Mouse (Mus musculus): ENCODE data around the gene Wdr54.

Wdr54 gene

GRCm38 (mm10) chr6:83156259-83156684, at the start of gene Wdr54, which contains the start of gene 1700003E16Rik:
Gene Wdr54, minus strand, starts transcription at chr6:83156397.
Gene 1700003E16Rik, plus strand, starts transcription at chr6:83156404.
- DNase-seq (ENCODE audit: low read depth, low spot score): peak; percentile 73

- DNase-seq (ENCODE audit: low read depth, low spot score): no peak
Measured at GRCm38 (mm10) chr6:83205851-83206250, 49.7 kb upstream of the Wdr54 start.

GRCm38 (mm10) chr6:83203320-83203719, 47.1 kb upstream of the Wdr54 start:
- DNase-seq (ENCODE audit: low read depth, low spot score): no peak

GRCm38 (mm10) chr6:83197345-83198004, 41.3 kb upstream of the Wdr54 start:
- DNase-seq (ENCODE audit: low read depth, low spot score): no peak

DNA sequence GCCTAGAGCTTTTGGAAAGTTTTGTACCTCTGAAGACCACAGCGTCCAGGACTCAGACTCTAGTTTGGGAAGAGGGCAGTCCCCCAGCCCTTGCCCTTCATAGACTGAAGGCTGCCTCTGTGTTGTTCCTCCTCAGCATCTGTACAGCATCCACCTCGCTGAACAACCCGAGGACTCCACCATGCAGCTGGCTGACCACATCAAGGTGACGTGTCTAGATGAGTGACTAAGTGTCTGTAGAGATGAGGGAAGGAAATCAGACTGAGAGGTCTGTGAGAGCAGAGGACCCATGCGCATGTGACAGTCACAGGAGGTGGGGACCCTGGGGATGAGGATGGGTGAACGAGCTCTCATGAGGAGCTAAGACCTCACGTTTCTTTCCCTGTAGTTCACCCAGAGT, 37.4 kb upstream of the Wdr54 start:
- no peak for DNase-seq (ENCODE audit: low read depth, low spot score)

GRCm38 (mm10) chr6:83186946-83187345, 30.7 kb upstream of the Wdr54 start:
- DNase-seq (ENCODE audit: low read depth, low spot score): no peak

DNA sequence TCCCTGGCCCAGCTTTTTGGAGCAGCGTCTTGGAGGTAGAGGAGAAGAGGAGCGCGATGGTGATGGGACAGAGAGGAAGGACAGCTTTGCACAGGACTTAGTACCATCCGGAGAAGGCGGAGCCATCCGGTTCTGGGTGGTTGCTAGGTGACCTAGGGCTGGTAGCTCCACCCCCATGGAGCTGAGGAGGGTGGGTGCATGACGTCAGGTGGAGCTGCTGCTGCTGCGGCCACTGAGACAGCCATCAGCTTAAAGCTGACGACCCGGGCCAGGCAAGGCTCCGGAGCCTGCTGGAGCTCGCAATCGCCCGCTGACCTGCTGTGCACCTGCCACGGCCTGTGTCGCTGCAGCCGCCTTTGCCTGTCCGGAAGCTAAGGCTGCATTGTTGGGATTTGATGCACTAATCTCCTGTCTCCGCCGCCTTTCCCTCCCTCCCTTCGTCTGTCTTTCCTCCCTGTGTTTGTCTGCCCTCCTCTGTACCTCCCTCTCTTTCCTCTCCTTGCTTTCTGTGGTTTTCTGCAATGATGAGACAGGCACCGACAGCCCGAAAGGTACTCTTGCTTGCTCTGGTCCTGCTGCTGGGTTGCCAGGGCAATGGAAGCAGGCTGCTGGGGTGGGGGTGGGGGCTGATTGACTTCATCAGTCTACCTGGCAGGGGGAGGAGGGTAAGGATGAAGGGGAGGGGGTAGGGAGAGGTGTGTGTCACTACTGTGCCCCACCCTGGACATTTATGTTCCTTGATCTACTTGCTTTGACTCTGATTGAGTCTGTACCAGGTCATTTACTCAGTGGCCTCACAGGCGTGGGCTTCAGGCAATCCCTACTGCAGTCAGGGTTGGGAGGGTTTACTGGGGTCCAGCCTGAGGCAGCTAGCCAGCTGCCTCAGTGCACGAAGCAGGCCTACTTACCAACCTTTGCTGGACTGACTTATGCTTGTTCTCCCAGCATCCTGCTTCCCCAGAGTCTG, 30.0 kb upstream of the Wdr54 start:
- no peak for DNase-seq (ENCODE audit: low read depth, low spot score)

DNA sequence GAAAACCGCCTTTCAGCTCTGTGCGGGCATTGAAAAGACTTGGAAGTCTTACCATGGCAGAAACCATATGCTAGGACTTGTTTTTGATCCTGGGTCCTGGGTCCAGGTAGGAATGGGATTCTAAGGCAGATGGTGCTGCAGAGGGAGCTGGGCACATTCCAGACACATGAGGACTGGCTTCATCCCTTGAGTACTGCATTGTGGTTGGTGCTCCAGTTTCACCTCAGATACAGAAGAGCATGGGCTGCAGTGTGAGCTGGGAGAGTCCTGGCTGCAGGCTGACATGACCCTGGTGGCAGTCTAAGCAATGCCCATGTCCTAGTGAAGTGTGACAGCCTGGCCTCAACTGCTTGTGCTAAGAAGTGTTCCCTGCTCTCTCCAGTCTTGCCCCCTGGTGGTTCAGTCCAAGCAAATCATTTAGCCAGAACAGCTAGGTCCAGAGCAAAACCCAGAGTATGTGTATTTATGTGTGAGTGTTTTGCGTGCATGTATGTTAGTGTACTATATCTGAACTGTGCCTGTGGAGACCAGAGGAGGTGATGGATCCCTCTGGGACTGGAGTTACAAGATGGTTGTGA, 28.8 kb upstream of the Wdr54 start:
- no peak for DNase-seq (ENCODE audit: low read depth, low spot score)

DNA sequence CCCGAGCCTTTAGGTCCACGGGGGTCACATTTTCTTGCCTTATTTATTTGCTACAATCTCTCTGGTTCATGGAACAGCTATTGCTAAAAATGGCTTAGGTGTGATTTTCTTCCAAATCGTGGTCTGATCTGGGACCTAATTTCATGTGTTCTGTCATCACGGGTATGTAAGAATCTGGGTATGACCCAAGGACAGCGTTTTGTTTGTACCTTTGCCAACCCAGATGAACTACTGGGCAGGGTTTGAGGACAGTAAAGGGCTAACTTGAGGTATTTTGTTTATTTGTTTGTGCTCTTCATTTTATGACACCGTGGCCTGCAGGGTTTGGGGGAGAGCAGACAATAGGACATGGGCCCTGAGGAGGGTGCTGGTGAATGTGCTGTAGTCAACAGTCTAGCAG, 24.4 kb upstream of the Wdr54 start:
- DNase-seq (ENCODE audit: low read depth, low spot score): no peak

- DNase-seq (ENCODE audit: low read depth, low spot score): no peak
Measured at GRCm38 (mm10) chr6:83179390-83180117, 23.4 kb upstream of the Wdr54 start.

- DNase-seq (ENCODE audit: low read depth, low spot score): no peak
Measured at GRCm38 (mm10) chr6:83175996-83176395, 19.8 kb upstream of the Wdr54 start.

DNA sequence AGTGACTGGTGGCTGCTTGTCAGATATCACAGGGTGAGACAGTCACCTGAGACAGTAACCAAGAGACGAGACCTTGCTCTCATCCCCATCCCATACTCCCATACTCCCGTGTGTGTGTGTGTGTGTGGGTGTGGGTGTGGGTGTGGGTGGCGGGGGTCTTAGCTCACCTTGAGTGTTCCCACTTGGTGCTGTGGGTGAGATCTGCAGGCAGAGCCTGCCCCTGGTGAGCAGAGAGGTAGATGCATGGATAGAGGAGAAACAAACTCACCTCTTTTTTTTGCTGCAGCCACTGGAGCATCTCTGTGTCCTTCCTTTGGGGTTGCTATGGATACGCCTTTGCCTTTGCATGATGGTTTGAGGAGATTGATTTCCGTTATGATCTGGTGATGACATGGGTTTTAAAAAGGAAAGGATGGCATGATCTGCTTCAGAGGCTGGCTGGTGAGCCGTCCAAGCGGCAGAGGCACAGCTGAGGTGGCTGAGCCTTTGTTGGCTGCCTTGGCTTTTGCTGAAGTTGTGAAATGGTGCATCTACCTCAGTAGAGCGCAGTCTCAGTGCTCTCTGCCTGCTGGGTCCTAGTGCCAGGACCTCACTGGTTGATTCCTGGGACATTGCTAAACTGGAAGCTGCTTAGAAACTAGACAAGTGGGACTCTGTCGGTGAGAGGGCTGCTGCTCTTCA, 16.2 kb upstream of the Wdr54 start:
- no peak for DNase-seq (ENCODE audit: low read depth, low spot score)

- no peak for DNase-seq (ENCODE audit: low read depth, low spot score)
Measured at GRCm38 (mm10) chr6:83171063-83171462, 14.9 kb upstream of the Wdr54 start.

DNA sequence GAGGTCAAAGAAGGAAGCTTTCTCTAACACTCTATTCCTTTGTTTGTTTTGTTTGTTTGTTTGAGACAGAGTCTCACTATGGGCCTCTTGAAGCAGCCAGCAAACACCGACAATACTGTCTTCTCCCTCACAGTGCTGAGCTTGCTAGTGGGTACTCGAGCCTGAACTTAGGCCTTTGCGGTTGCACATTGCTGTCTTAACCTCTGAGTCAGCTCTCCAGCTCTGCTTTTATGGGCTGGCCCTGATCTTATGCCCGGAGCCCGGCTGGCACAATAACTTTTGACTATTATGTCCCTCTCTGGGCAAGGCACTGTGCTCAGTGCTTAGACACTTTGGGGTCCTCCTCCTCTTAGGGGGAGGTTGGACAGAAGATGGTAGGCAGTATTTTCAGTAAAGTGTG, 13.7 kb upstream of the Wdr54 start:
- no peak for DNase-seq (ENCODE audit: low read depth, low spot score)

GRCm38 (mm10) chr6:83166243-83166630, 10.0 kb upstream of the Wdr54 start:
- DNase-seq (ENCODE audit: low read depth, low spot score): peak; percentile 46

GRCm38 (mm10) chr6:83165607-83166242, 9.5 kb upstream of the Wdr54 start, which contains the start of gene Dctn1:
Gene Dctn1, plus strand, starts transcription at chr6:83165920.
- DNase-seq (ENCODE audit: low read depth, low spot score): peak; percentile 92

- no peak for DNase-seq (ENCODE audit: low read depth, low spot score)
Measured at GRCm38 (mm10) chr6:83165026-83165606, 8.9 kb upstream of the Wdr54 start.

- peak; percentile 46 for DNase-seq (ENCODE audit: low read depth, low spot score)
Measured at GRCm38 (mm10) chr6:83162701-83163100, 6.5 kb upstream of the Wdr54 start.

- DNase-seq (ENCODE audit: low read depth, low spot score): no peak
Measured at GRCm38 (mm10) chr6:83161921-83162641, 5.9 kb upstream of the Wdr54 start.

Data from A20 (cell line).